Mouse (Mus musculus) hindbrain, embryonic 11.5 days (tissue): ENCODE results near the gene Krt17. TPM values are rescaled to one million over a fixed set of nuclear protein-coding genes. Genes with fewer than 3 reads are reported as not detected.

ENCODE experiments used
- ATAC-seq: fragments of 200-750 bp; cut with Nextera tagmentation; 2 replicates; pipeline ENCODE4 v1.8.0; 2017; ENCODE audit warnings: mild to moderate bottlenecking, moderate TSS enrichment, moderate library complexity; ENCODE audit not compliant: low FRiP score
- DNase-seq: peaks from one replicate; pipeline ENCODE4 v3.0.0-alpha.2; 2015; ENCODE audit warnings: low spot score
- H3K27ac ChIP-seq: fragments of 300-500 bp; sonication (generic); 2 replicates; pipeline ENCODE4 v1.5.1; 2014; ENCODE audit warnings: mild to moderate bottlenecking, low read depth, low read length
- H3K27me3 ChIP-seq: fragments of 300-500 bp; sonication (generic); 2 replicates; pipeline ENCODE4 v1.6.1; 2014; ENCODE audit warnings: mild to moderate bottlenecking, low read length, moderate library complexity, mixed read lengths; ENCODE audit not compliant: control insufficient read depth, insufficient read depth
- H3K36me3 ChIP-seq: fragments of 300-500 bp; sonication (generic); 2 replicates; pipeline ENCODE4 v1.6.1; 2014; ENCODE audit warnings: mild to moderate bottlenecking, low read length, moderate library complexity, mixed read lengths; ENCODE audit not compliant: control insufficient read depth, insufficient read depth
- H3K4me1 ChIP-seq: fragments of 300-500 bp; sonication (generic); replicated peaks from 2 replicates; pipeline ENCODE4 v1.6.1; 2014; ENCODE audit warnings: low read length, mixed read lengths; ENCODE audit not compliant: control insufficient read depth, insufficient read depth
- H3K4me2 ChIP-seq: fragments of 300-500 bp; sonication (generic); replicated peaks from 2 replicates; pipeline ENCODE4 v1.6.1; 2014; ENCODE audit warnings: mild to moderate bottlenecking, low read depth, low read length
- H3K4me3 ChIP-seq: fragments of 300-500 bp; sonication (generic); 2 replicates; pipeline ENCODE4 v1.5.1; 2014; ENCODE audit warnings: low read depth, low read length
- H3K9ac ChIP-seq: fragments of 300-500 bp; sonication (generic); 2 replicates; pipeline ENCODE4 v1.6.1; 2014; ENCODE audit warnings: low read depth, low read length
- H3K9me3 ChIP-seq: fragments of 300-500 bp; sonication (generic); 2 replicates; pipeline ENCODE4 v1.6.1; 2016; ENCODE audit warnings: low read length; ENCODE audit not compliant: control insufficient read depth
- WGBS: fragments of 180-500 bp; shearing (Covaris S2); extraction: QIAGEN DNeasy Blood & Tissue Kit; methylation state at CpG from one replicate; pipeline ENCODE4 v1.1.7; 2014; 5-methylcytosine and 5-hydroxymethylcytosine counted together
- polyA plus RNA-seq: library from polyadenylated mRNA; unstranded; fragments of >200 nt; fragmentation: Nextera tagmentation; extraction: Ambion mirVana; gene quantifications from 2 replicates; pipeline ENCODE4 v1.2.1, GENCODE M21; 2014

Krt17 gene
- polyA plus RNA-seq, 1 experiment from 2014 or later: 0.25 TPM

DNA sequence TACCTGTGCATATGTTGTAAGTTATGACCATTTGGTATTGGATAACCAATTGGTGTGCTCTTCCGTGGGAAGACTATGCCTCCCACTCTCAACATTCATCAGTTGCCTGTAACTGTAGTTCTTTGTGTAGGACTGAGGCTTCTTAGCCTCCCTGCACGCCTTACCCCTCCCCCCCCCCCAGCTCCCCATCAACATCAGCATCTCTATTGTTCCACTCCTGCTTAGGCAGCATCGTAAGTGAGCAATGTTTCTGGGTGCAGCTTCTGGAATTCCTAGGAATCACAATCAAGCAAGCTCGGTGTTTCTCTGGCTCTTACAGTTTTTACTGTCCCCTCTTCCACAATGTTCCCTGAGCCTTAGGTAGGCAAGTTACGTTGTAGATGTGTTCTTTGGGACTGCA lies 14.6 kb upstream of the Krt17 start:
- 45% methylated on average over 5 of the region's 5 CpGs for WGBS
- Histone ChIP-seq H3K27ac (no peak overlapping the region), H3K4me3 (no peak overlapping the region), H3K27me3 (no peaks in the 10 kb centered on the region), H3K4me2 (no peak overlapping the region), H3K36me3 (no peaks in the 10 kb centered on the region), H3K9ac (no peak overlapping the region), H3K9me3 (no peaks in the 10 kb centered on the region), H3K4me1 (no peaks in the 10 kb centered on the region)
- ATAC-seq (no peak), DNase-seq (no peak)

DNA sequence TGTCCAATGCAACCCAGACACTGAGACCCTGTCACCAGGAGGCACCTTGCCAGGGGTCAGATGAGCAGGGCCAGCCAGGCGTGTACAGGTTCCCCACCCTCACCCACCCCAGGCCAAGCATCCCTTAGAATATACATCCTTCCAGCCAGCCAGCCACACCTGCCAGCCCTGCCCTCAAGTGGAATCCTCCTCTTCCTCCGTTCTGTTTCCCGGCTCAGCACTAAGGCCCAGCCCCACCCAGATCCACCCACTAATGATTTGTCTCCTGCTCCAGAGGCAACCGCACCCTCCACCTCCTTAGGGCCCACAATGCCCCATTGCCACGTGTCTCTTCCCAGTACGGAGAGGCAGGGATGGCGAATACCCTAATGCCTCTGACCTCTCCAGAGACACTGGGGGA lies 13.9 kb upstream of the Krt17 start:
- Histone ChIP-seq H3K27ac (no peak overlapping the region), H3K4me3 (no peak overlapping the region), H3K4me1 (no peaks in the 10 kb centered on the region), H3K9ac (no peak overlapping the region), H3K36me3 (no peaks in the 10 kb centered on the region), H3K9me3 (no peaks in the 10 kb centered on the region), H3K27me3 (no peaks in the 10 kb centered on the region), H3K4me2 (no peak overlapping the region)
- ATAC-seq (no peak), DNase-seq (no peak)
- 68% methylated on average over 7 of the region's 7 CpGs for WGBS

DNA sequence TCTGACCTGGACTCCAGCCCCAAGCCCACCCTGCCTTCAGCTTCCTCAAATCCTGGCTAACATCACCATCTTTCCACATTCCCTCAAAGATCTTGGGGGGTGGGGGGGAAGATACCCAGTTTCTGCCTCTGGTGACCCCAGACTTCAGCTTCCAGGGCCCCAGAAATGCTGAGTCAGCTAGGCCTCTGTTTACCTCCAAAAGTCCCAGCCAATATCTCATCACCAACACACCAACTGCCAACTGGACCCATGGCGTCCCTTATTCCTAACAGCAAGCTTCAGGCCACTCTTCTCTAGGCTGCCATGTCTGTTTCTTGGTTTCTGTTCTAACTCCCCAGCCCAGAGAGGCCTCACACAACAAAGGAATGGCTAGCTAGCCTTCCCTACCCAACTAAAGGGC lies 11.0 kb upstream of the Krt17 start:
- no peak overlapping the region for H3K4me2 ChIP-seq
- no peak overlapping the region for H3K27ac ChIP-seq
- no peaks in the 10 kb centered on the region for H3K36me3 ChIP-seq
- no peak overlapping the region for H3K9ac ChIP-seq
- no peaks in the 10 kb centered on the region for H3K9me3 ChIP-seq
- DNase-seq (no peak), ATAC-seq (no peak)
- H3K4me3 ChIP-seq: no peak overlapping the region
- 81% methylated on average over 1 of the region's 1 CpGs for WGBS
- no peaks in the 10 kb centered on the region for H3K27me3 ChIP-seq
- H3K4me1 ChIP-seq: no peaks in the 10 kb centered on the region

DNA sequence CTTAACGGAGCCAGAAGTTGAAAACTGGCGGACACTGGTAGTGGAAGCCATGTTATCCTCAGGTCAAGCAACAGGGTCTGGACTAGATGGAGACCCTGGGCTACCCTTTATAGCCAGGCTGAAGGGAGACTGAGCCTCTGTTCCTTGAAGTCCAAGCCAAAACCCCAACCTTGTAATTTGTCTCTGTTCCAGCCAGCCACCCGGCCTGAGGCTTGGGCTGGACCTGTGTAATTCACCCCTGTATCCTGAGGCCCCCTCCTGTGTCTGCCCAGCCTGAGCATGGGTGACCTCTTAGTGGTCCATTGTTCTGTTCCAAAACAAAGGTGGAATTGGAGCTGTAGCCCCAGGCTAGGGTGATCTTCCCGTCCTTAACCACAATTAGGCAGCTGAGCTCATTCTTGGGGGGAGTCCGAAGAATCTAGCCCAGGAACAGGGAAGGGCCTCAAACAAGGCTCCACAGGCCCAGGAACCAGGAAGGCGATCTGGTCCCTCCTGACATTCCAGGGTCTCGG lies 9.0 kb upstream of the Krt17 start, which contains the start of gene Krt42:
TSS of gene Krt42 (minus strand) at position 51 of the 512 bp plus-strand sequence.
- Histone ChIP-seq H3K9ac (no peak within 1 kb of the TSS), H3K27ac (no peak within 1 kb of the TSS), H3K4me1 (no peaks in the 10 kb centered on the region), H3K36me3 (no peaks in the 10 kb centered on the region), H3K27me3 (no peaks in the 10 kb centered on the region), H3K4me2 (no peak within 1 kb of the TSS), H3K4me3 (no peak within 1 kb of the TSS), H3K9me3 (no peaks in the 10 kb centered on the region)
- ATAC-seq (no peak), DNase-seq (no peak)
- WGBS: 85% methylated on average over 7 of the region's 7 CpGs

DNA sequence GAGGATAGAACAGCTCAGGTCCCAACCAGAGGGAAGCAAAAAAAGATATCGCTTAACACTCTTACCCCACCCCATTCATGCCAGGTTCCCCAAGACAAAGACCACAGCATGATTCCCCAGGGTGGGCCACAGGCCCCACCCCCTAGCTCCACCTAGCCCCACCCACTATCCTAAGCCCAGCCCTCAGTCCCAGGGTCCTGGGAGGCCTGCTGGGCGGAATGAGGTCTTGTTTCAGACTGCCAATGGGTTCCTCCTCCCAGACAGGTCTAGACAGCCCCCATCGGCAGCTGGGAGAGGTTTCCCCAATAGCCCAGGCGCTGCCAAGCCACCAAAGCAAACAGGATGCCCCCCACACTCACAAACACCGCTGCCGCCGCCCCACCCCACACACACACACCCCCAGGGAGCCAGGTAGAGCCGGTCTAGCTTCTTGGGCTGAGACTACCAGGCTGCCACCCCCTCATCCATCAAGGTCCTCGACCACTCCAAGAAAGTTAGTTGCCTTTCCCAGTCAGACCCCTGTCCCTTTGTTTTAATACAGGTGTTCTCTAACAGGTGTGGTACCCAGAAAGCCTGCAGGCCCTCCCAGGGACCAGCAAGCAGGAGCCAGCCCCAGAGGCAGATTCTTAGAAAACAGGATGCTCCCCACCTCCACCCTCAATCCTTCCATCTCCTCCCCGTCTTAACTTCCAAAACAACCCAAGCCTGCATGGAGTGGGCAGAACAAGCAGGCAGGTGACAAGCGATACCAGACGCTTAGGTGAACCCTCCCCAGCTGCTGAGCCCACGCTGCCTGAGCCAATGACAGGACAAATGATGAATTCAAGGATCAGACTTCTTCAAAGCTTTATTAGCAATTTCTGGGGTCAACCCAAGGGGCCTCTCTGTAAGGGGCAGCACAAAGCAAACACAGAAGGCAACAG lies 1.5 kb upstream of the Krt17 start:
- Histone ChIP-seq H3K4me1 (no peaks in the 10 kb centered on the region), H3K9ac (no peak overlapping the region), H3K4me3 (no peak overlapping the region), H3K36me3 (no peaks in the 10 kb centered on the region), H3K4me2 (no peak overlapping the region), H3K27me3 (no peaks in the 10 kb centered on the region), H3K27ac (no peak overlapping the region), H3K9me3 (no peaks in the 10 kb centered on the region)
- DNase-seq (no peak), ATAC-seq (no peak)
- 20% methylated on average over 13 of the region's 13 CpGs for WGBS

DNA sequence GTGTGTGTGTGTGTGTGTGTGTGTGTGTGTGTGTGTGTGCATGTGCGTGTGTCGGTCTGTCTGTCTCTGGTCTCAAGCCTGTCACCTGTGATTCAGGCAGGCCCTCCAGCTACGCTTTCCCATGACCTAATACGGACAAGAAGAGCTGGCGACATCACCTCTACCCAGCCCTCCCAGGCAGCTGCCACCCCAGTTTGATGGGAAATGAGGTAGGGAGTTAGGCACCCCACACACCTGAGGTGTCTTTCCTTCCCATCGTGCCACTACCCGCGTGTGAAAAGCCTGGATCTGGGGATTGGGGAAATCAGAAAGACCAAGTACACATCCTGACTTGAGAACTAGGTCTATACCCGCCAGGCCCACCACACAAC lies 391 bp upstream of the Krt17 start:
- Histone ChIP-seq H3K4me2 (no peak overlapping the region), H3K27ac (no peak overlapping the region), H3K4me1 (no peaks in the 10 kb centered on the region), H3K36me3 (no peaks in the 10 kb centered on the region), H3K9ac (no peak overlapping the region), H3K4me3 (no peak overlapping the region), H3K27me3 (no peaks in the 10 kb centered on the region), H3K9me3 (no peaks in the 10 kb centered on the region)
- WGBS: 80% methylated on average over 9 of the region's 9 CpGs
- DNase-seq: no peak
- no peak for ATAC-seq

DNA sequence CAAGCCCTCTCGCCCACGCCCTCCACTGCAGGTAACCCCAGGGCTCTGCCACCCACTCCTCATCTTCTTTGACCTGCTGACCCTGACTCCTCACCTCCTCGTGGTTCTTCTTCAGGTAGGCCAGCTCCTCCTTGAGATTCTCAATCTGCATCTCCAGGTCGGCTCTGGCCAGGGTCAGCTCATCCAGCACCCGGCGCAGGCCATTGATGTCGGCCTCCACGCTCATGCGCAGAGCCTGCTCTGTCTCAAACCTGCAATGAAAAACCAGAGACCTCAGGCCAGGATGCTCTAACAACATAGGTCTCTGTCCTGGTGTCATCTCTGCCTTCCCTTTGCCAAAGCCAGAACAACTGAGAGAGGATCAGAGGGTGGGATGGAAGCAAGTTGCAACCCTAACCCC lies 1.8 kb downstream of the Krt17 start:
- H3K4me3 ChIP-seq: no peak overlapping the region
- no peak overlapping the region for H3K9ac ChIP-seq
- H3K36me3 ChIP-seq: no peaks in the 10 kb centered on the region
- no peak for ATAC-seq
- no peak overlapping the region for H3K4me2 ChIP-seq
- no peaks in the 10 kb centered on the region for H3K27me3 ChIP-seq
- no peak overlapping the region for H3K27ac ChIP-seq
- H3K4me1 ChIP-seq: no peaks in the 10 kb centered on the region
- 86% methylated on average over 9 of the region's 9 CpGs for WGBS
- no peaks in the 10 kb centered on the region for H3K9me3 ChIP-seq
- no peak for DNase-seq

DNA sequence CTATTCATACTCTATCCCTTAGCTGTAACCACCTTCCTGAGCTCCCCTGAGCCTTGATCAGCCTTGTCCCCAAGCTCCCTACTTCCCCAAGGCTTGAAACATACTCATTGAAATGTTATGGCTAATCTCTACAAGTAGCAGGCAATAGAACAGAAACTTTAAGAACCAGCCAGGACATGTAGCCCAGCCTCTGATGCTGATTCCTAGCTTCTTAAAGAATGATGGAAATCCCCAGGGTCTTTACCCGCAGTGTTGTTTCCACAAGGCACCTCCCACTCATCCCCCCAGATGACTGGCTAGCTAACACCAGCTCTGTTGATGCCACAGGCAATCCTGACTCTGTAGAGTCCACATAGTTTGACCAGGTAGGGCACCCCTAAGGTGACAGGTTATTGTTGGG lies 2.9 kb downstream of the Krt17 start:
- no peak overlapping the region for H3K4me3 ChIP-seq
- no peaks in the 10 kb centered on the region for H3K36me3 ChIP-seq
- no peak for DNase-seq
- no peak overlapping the region for H3K27ac ChIP-seq
- H3K9me3 ChIP-seq: no peaks in the 10 kb centered on the region
- ATAC-seq: no peak
- H3K27me3 ChIP-seq: no peaks in the 10 kb centered on the region
- H3K4me1 ChIP-seq: no peaks in the 10 kb centered on the region
- no peak overlapping the region for H3K9ac ChIP-seq
- WGBS: 83% methylated on average over 1 of the region's 1 CpGs
- H3K4me2 ChIP-seq: no peak overlapping the region

DNA sequence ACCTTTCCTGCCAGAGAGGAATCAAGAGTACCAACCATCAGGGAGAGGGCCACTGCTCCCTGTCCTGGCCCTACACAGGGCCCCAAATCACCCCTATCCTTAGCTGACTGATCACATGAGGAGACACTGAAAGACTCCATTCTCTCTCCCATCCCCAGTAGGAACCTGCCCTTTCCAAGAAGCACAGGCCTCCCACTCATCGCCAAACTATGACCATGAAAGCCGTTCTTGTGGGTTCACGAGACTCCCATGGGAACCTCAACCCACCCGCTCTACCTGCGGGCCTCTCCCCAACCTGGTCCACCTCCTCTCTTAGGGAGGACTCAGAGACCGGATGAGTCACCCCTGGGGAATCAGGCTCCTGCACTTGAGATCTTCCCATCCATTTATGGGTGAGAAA lies 5.3 kb downstream of the Krt17 start:
- H3K4me1 ChIP-seq: no peaks in the 10 kb centered on the region
- H3K27ac ChIP-seq: no peak overlapping the region
- H3K9ac ChIP-seq: no peak overlapping the region
- H3K27me3 ChIP-seq: no peaks in the 10 kb centered on the region
- DNase-seq (no peak), ATAC-seq (no peak)
- H3K9me3 ChIP-seq: no peaks in the 10 kb centered on the region
- H3K4me2 ChIP-seq: no peak overlapping the region
- H3K36me3 ChIP-seq: no peaks in the 10 kb centered on the region
- 88% methylated on average over 6 of the region's 6 CpGs for WGBS
- H3K4me3 ChIP-seq: no peak overlapping the region
